17 mouse cellular contexts compared by ENCODE assay signal in the genomic region with DNA sequence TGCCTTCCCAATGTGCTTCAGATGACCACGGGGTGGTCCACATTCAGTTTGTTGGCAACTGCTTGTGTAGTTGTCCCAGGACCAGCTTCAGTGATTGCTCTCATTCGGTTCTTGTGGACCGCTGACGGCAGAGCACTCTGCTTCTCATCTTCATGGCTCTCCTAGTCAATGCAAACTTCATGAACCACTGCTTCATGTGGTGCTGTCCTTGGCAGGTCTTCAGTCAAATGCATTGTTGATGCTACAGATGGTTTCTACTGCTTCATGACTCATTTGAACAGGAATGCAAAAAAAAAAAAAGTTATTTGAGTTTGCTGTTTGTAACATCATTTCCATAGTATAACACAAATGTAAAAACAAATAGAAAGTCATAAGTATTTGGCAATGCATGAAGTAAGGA.
"Had no signal": no experiment of that assay in that cellular context is flagged by ENCODE, and none has a peak within 500 bp of the region (broad histone marks: within the 10 kb centered on the region; RNA-seq: fewer than 3 reads in every experiment).

No protein-coding gene starts in this region.

- H3K9ac ChIP-seq: liver, embryonic 12.5 days; liver, embryonic 14.5 days; midbrain, embryonic 12.5 days; neural tube, embryonic 13.5 days; neural tube, embryonic 15.5 days had no signal

- H3K27me3 ChIP-seq: liver, embryonic 12.5 days; midbrain, embryonic 12.5 days; neural tube, embryonic 13.5 days; neural tube, embryonic 15.5 days had no signal

- H3K9me3 ChIP-seq: liver, embryonic 12.5 days; midbrain, embryonic 10.5 days; midbrain, embryonic 12.5 days; neural tube, embryonic 13.5 days; neural tube, embryonic 15.5 days had no signal

- H3K4me2 ChIP-seq: liver, embryonic 12.5 days; midbrain, embryonic 12.5 days; neural tube, embryonic 13.5 days; neural tube, embryonic 15.5 days had no signal

- H3K4me1 ChIP-seq: liver, embryonic 12.5 days had no signal

- H3K36me3 ChIP-seq: liver, embryonic 12.5 days; midbrain, embryonic 10.5 days; midbrain, embryonic 12.5 days; neural tube, embryonic 13.5 days; neural tube, embryonic 15.5 days had no signal

- H3K4me3 ChIP-seq: liver, embryonic 12.5 days; midbrain, embryonic 10.5 days; midbrain, embryonic 12.5 days; myocyte; neural tube, embryonic 13.5 days; neural tube, embryonic 15.5 days had no signal

- H3K27ac ChIP-seq: liver, embryonic 12.5 days; liver, embryonic 14.5 days; midbrain, embryonic 10.5 days; midbrain, embryonic 12.5 days; neural tube, embryonic 13.5 days; neural tube, embryonic 15.5 days had no signal

- ATAC-seq: liver, embryonic 12.5 days; midbrain, embryonic 16.5 days had no signal

- DNase-seq: midbrain, embryonic 14.5 days; retina, postnatal 1 day; right cerebral cortex, adult 18-20 months; right cerebral cortex, postnatal 25 days; right cerebral cortex, postnatal 4 days; spleen, adult 18-20 months; thymus, adult 18-20 months; thymus, postnatal 14 days; thymus, postnatal 36 days had no signal
